Mouse (Mus musculus): Measurements from ENCODE around the gene F7. TPM values are rescaled to one million over a fixed set of nuclear protein-coding genes. Genes with fewer than 3 reads are reported as not detected.
"Not testable (repeated sequence)": the region's sequence is repeated elsewhere in the genome, so short reads cannot be mapped to it uniquely, and the experiment has no call there.

F7 gene
- polyA plus RNA-seq, 1 experiment from 2014 or later = not detected

DNA sequence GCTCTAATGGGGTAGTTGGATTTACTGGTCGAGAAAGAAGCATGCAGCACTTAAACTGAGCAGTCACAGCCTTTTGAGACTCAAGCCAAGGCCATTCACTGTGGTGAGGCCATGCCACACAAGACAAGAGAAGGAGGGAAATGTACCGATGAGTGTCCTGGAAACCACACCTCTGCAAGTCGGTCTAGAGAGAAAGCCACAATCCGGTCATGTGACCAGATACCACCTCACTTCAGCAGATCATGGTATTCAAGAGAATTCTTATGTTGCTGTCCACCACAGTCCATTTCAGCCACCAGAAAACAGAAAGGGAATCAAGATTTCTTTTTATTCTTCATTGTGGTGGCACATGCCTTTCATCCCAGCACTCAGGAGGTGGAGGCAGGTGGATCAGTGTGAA is 15.6 kb downstream of the F7 start:
- Histone ChIP-seq H3K4me3 (ENCODE audit: low read depth, low read length) (no peak overlapping the region), H3K4me2 (ENCODE audit: low read length) (no peak overlapping the region), H3K27ac (ENCODE audit: low read length) (no peak overlapping the region), H3K9me3 (replicated peaks; ENCODE audit: control insufficient read depth, low read length, poor library complexity, severe bottlenecking) (no peaks in the 10 kb centered on the region), H3K36me3 (ENCODE audit: control insufficient read depth, insufficient read depth, low read length) (no peaks in the 10 kb centered on the region), H3K9ac (ENCODE audit: low read depth, low read length) (no peak overlapping the region), H3K27me3 (ENCODE audit: control insufficient read depth, insufficient read depth, low read depth, low read length) (no peaks in the 10 kb centered on the region), H3K4me1 (ENCODE audit: control insufficient read depth, insufficient read depth, low read length) (no peaks in the 10 kb centered on the region)
- WGBS = 82% methylated on average over 4 of the region's 4 CpGs
- ATAC-seq = no peak

DNA sequence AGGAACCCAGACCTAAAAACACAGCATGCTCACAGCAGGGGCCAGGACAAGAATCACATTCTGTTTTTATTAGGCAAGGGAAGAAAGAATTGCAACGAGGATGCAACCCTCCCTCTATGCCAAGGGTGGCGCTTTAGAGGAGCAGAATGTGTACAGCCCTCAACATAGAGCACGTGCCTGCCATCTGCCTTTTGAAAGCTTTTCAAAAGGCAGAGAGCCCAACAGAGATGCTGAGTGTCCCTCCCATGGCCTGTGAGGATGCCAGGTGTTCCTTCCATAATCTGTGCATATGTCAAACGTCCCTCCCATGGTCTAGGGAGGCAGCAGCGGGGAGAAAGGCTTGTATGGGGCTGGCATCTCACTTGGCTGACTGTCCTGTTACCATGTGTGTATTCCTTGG is 21.8 kb downstream of the F7 start:
- Histone ChIP-seq H3K36me3 (ENCODE audit: control insufficient read depth, insufficient read depth, low read length) (no peaks in the 10 kb centered on the region), H3K27me3 (ENCODE audit: control insufficient read depth, insufficient read depth, low read depth, low read length) (no peaks in the 10 kb centered on the region), H3K4me2 (ENCODE audit: low read length) (no peak overlapping the region), H3K9ac (ENCODE audit: low read depth, low read length) (no peak overlapping the region), H3K4me1 (ENCODE audit: control insufficient read depth, insufficient read depth, low read length) (no peaks in the 10 kb centered on the region), H3K4me3 (ENCODE audit: low read depth, low read length) (no peak overlapping the region), H3K9me3 (replicated peaks; ENCODE audit: control insufficient read depth, low read length, poor library complexity, severe bottlenecking) (no peaks in the 10 kb centered on the region), H3K27ac (ENCODE audit: low read length) (no peak overlapping the region)
- ATAC-seq = no peak
- 55% methylated on average over 5 of the region's 5 CpGs for WGBS

DNA sequence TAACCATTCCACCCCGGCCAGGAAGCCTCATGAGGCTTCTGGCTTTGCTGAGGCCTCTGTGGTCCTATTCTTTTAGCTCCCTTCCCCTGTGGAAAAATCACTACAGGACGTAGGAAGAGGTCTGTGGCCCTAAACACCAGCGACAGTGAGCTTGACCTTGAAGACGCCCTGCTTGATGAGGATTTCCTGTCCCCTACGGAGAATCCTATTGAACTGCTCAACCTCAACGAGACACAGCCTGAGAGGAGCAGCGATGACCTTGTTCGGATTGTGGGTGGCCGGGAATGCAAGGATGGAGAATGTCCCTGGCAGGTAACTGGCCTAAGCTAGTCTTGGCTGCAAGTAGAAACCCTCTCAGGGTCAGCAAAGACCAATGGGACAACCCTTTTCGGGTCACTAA is 24.7 kb downstream of the F7 start:
- Histone ChIP-seq H3K27ac (ENCODE audit: low read length) (no peak overlapping the region), H3K4me1 (ENCODE audit: control insufficient read depth, insufficient read depth, low read length) (no peaks in the 10 kb centered on the region), H3K27me3 (ENCODE audit: control insufficient read depth, insufficient read depth, low read depth, low read length) (no peaks in the 10 kb centered on the region), H3K4me3 (ENCODE audit: low read depth, low read length) (no peak overlapping the region), H3K9ac (ENCODE audit: low read depth, low read length) (no peak overlapping the region), H3K36me3 (ENCODE audit: control insufficient read depth, insufficient read depth, low read length) (no peaks in the 10 kb centered on the region), H3K9me3 (replicated peaks; ENCODE audit: control insufficient read depth, low read length, poor library complexity, severe bottlenecking) (no peaks in the 10 kb centered on the region), H3K4me2 (ENCODE audit: low read length) (no peak overlapping the region)
- no peak for ATAC-seq
- 73% methylated on average over 10 of the region's 10 CpGs for WGBS

- ATAC-seq = no peak
- no peak overlapping the region for H3K9ac ChIP-seq (ENCODE audit: low read depth, low read length)
- no peaks in the 10 kb centered on the region for H3K9me3 ChIP-seq (replicated peaks; ENCODE audit: control insufficient read depth, low read length, poor library complexity, severe bottlenecking)
- no peak overlapping the region for H3K4me2 ChIP-seq (ENCODE audit: low read length)
- no peak overlapping the region for H3K4me3 ChIP-seq (ENCODE audit: low read depth, low read length)
- H3K4me1 ChIP-seq (ENCODE audit: control insufficient read depth, insufficient read depth, low read length) = no peaks in the 10 kb centered on the region
- H3K27me3 ChIP-seq (ENCODE audit: control insufficient read depth, insufficient read depth, low read depth, low read length) = no peaks in the 10 kb centered on the region
- H3K36me3 ChIP-seq (ENCODE audit: control insufficient read depth, insufficient read depth, low read length) = no peaks in the 10 kb centered on the region
- WGBS = 94% methylated on average over 4 of the region's 4 CpGs
- no peak overlapping the region for H3K27ac ChIP-seq (ENCODE audit: low read length)
These were observed 31.5 kb downstream of the F7 start for GRCm38 (mm10) chr8:13057351-13057750.

- Histone ChIP-seq H3K27ac (ENCODE audit: low read length) (no peak within 1 kb of the TSS), H3K9me3 (replicated peaks; ENCODE audit: control insufficient read depth, low read length, poor library complexity, severe bottlenecking) (no peaks in the 10 kb centered on the region), H3K36me3 (ENCODE audit: control insufficient read depth, insufficient read depth, low read length) (no peaks in the 10 kb centered on the region), H3K4me3 (ENCODE audit: low read depth, low read length) (no peak within 1 kb of the TSS), H3K4me1 (ENCODE audit: control insufficient read depth, insufficient read depth, low read length) (no peaks in the 10 kb centered on the region), H3K4me2 (ENCODE audit: low read length) (no peak within 1 kb of the TSS), H3K9ac (ENCODE audit: low read depth, low read length) (no peak within 1 kb of the TSS), H3K27me3 (ENCODE audit: control insufficient read depth, insufficient read depth, low read depth, low read length) (no peaks in the 10 kb centered on the region)
- no peak for ATAC-seq
- WGBS = 83% methylated on average over 17 of the region's 17 CpGs
These were observed 34.8 kb downstream of the F7 start, which contains the start of gene Proz for GRCm38 (mm10) chr8:13060441-13061150. Proz (plus strand) TSS chr8:13060914.

DNA sequence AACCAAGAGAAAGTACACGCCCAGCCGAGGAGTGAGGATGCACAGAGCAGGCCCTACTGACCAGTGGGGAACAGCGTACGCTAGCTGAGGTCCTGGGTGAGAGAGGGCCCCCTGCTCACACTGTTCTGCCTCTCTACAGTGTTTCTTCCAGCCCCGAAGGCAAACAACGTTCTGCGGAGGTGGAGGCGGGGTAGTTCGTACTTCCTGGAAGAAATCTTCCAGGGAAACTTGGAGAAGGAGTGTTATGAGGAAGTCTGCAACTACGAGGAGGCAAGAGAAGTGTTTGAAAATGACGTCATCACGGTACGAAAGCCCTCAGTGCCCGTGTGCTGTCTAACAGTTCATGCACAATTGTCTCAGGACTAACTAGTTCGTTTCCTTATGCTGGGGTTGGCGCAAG is 37.3 kb downstream of the F7 start:
- no peaks in the 10 kb centered on the region for H3K27me3 ChIP-seq (ENCODE audit: control insufficient read depth, insufficient read depth, low read depth, low read length)
- no peak overlapping the region for H3K4me2 ChIP-seq (ENCODE audit: low read length)
- no peaks in the 10 kb centered on the region for H3K4me1 ChIP-seq (ENCODE audit: control insufficient read depth, insufficient read depth, low read length)
- H3K27ac ChIP-seq (ENCODE audit: low read length) = no peak overlapping the region
- H3K9ac ChIP-seq (ENCODE audit: low read depth, low read length) = no peak overlapping the region
- H3K4me3 ChIP-seq (ENCODE audit: low read depth, low read length) = no peak overlapping the region
- no peaks in the 10 kb centered on the region for H3K36me3 ChIP-seq (ENCODE audit: control insufficient read depth, insufficient read depth, low read length)
- H3K9me3 ChIP-seq (replicated peaks; ENCODE audit: control insufficient read depth, low read length, poor library complexity, severe bottlenecking) = no peaks in the 10 kb centered on the region
- ATAC-seq = no peak
- 83% methylated on average over 16 of the region's 16 CpGs for WGBS

DNA sequence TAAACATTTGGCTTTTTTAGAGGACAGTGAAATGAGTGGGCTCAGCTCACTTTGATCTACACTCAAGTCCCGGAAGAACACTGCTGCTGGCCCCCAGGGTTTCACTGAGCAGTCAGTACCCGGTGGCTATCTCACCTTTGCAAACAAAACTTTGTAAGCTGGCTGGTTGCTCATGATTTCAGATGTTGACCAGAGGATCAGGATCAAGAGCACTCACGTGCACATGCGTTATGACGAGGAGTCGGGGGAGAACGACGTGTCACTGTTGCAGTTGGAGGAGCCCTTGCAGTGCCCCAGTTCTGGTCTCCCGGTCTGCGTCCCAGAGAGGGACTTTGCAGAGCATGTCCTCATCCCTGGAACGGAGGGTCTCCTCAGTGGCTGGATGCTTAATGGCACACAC is 47.4 kb downstream of the F7 start:
- Histone ChIP-seq H3K9me3 (replicated peaks; ENCODE audit: control insufficient read depth, low read length, poor library complexity, severe bottlenecking) (no peaks in the 10 kb centered on the region), H3K4me1 (ENCODE audit: control insufficient read depth, insufficient read depth, low read length) (no peaks in the 10 kb centered on the region), H3K4me2 (ENCODE audit: low read length) (no peak overlapping the region), H3K27me3 (ENCODE audit: control insufficient read depth, insufficient read depth, low read depth, low read length) (no peaks in the 10 kb centered on the region), H3K36me3 (ENCODE audit: control insufficient read depth, insufficient read depth, low read length) (peaks cover 29% of the 10 kb centered on the region), H3K27ac (ENCODE audit: low read length) (no peak overlapping the region), H3K4me3 (ENCODE audit: low read depth, low read length) (no peak overlapping the region), H3K9ac (ENCODE audit: low read depth, low read length) (no peak overlapping the region)
- WGBS = 95% methylated on average over 11 of the region's 11 CpGs
- no peak for ATAC-seq

DNA sequence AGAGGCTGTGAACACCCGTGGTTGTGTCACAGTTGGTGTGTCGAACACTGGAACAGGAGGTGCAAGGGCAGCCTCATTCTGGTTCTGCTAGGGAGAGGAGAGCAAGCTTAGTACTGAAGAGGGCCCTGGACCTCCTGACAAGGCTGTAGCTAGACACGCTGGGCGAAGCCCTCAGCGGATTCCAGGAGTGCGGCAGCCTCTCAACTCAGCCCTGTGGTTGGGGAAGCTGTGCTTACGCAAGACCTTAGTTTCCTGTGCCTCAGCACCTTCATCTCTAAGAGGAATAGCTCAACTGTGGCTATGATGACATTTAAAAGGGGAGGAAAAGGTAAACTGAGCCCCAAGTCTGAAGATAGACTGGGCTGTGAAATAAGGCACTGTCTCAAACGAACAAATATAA is 49.2 kb downstream of the F7 start:
- no peak for ATAC-seq
- no peak overlapping the region for H3K9ac ChIP-seq (ENCODE audit: low read depth, low read length)
- peaks cover 34% of the 10 kb centered on the region for H3K36me3 ChIP-seq (ENCODE audit: control insufficient read depth, insufficient read depth, low read length)
- 94% methylated on average over 8 of the region's 8 CpGs for WGBS
- no peak overlapping the region for H3K4me3 ChIP-seq (ENCODE audit: low read depth, low read length)
- no peaks in the 10 kb centered on the region for H3K4me1 ChIP-seq (ENCODE audit: control insufficient read depth, insufficient read depth, low read length)
- no peaks in the 10 kb centered on the region for H3K27me3 ChIP-seq (ENCODE audit: control insufficient read depth, insufficient read depth, low read depth, low read length)
- H3K27ac ChIP-seq (ENCODE audit: low read length) = no peak overlapping the region
- H3K4me2 ChIP-seq (ENCODE audit: low read length) = no peak overlapping the region
- no peaks in the 10 kb centered on the region for H3K9me3 ChIP-seq (replicated peaks; ENCODE audit: control insufficient read depth, low read length, poor library complexity, severe bottlenecking)

GRCm38 (mm10) chr8:13075579-13075978 is 49.7 kb downstream of the F7 start:
- H3K36me3 ChIP-seq (ENCODE audit: control insufficient read depth, insufficient read depth, low read length) = peaks cover 37% of the 10 kb centered on the region
- H3K27ac ChIP-seq (ENCODE audit: low read length); H3K4me3 ChIP-seq (ENCODE audit: low read depth, low read length); H3K4me2 ChIP-seq (ENCODE audit: low read length); H3K27me3 ChIP-seq (ENCODE audit: control insufficient read depth, insufficient read depth, low read depth, low read length); H3K4me1 ChIP-seq (ENCODE audit: control insufficient read depth, insufficient read depth, low read length); H3K9ac ChIP-seq (ENCODE audit: low read depth, low read length); ATAC-seq; H3K9me3 ChIP-seq (replicated peaks; ENCODE audit: control insufficient read depth, low read length, poor library complexity, severe bottlenecking): not testable (repeated sequence)
- WGBS = 95% methylated on average over 1 of the region's 1 CpGs
